Mouse (Mus musculus) B cell, adult 2 months (primary cell): ENCODE measurements around the gene Csk.
A peak's percentile ranks its signal among the peaks of the same experiment; 100 is the strongest.

Source experiments
- DNase-seq, 2 experiments: peaks; one replicate each; pipeline ENCODE4 v3.0.0; 2022

The Csk gene

GRCm38 (mm10) chr9:57653283-57653682 is at the start of gene Csk:
TSS of gene Csk (minus strand) at chr9:57653631.
- peak in 1 of 2 experiments; percentile 22 for DNase-seq

GRCm38 (mm10) chr9:57698466-57699150 is 45.2 kb upstream of the Csk start:
- DNase-seq, result no peak

GRCm38 (mm10) chr9:57697380-57697779 is 43.9 kb upstream of the Csk start:
- no peak for DNase-seq

GRCm38 (mm10) chr9:57696380-57697285 is 43.2 kb upstream of the Csk start:
- peak; percentile 11 to 19 for DNase-seq

GRCm38 (mm10) chr9:57694108-57694507 is 40.7 kb upstream of the Csk start:
- DNase-seq, result no peak

GRCm38 (mm10) chr9:57688606-57689005 is 35.2 kb upstream of the Csk start:
- no peak for DNase-seq

- peak; percentile 50 to 59 for DNase-seq
Measured at GRCm38 (mm10) chr9:57688158-57688557, 34.7 kb upstream of the Csk start.

- no peak for DNase-seq
Measured at GRCm38 (mm10) chr9:57687751-57688150, 34.3 kb upstream of the Csk start, which contains the start of gene Cyp1a1. TSS of gene Cyp1a1 (plus strand) at chr9:57687928.

GRCm38 (mm10) chr9:57686011-57686410 is 32.6 kb upstream of the Csk start:
- no peak for DNase-seq

GRCm38 (mm10) chr9:57683520-57683919 is 30.1 kb upstream of the Csk start, which contains the start of gene Cyp1a2:
TSS of gene Cyp1a2 (minus strand) at chr9:57683703.
- DNase-seq, result no peak

GRCm38 (mm10) chr9:57681411-57681810 is 28.0 kb upstream of the Csk start:
- no peak for DNase-seq

GRCm38 (mm10) chr9:57671500-57671899 is 18.1 kb upstream of the Csk start:
- DNase-seq, result no peak

GRCm38 (mm10) chr9:57671037-57671436 is 17.6 kb upstream of the Csk start:
- no peak for DNase-seq

- DNase-seq, result no peak
Measured at GRCm38 (mm10) chr9:57669566-57669965, 16.1 kb upstream of the Csk start.

GRCm38 (mm10) chr9:57668277-57668676 is 14.8 kb upstream of the Csk start:
- DNase-seq, result no peak

- DNase-seq, result no peak
Measured at GRCm38 (mm10) chr9:57667817-57668216, 14.4 kb upstream of the Csk start.

- DNase-seq, result no peak
Measured at GRCm38 (mm10) chr9:57667136-57667535, 13.7 kb upstream of the Csk start.

GRCm38 (mm10) chr9:57666536-57666935 is 13.1 kb upstream of the Csk start:
- DNase-seq, result no peak

- DNase-seq, result no peak
Measured at GRCm38 (mm10) chr9:57664616-57665015, 11.2 kb upstream of the Csk start.

- no peak for DNase-seq
Measured at GRCm38 (mm10) chr9:57661552-57661951, 8.1 kb upstream of the Csk start.

- DNase-seq, result no peak
Measured at GRCm38 (mm10) chr9:57660501-57660900, 7.1 kb upstream of the Csk start.

GRCm38 (mm10) chr9:57659774-57660173 is 6.3 kb upstream of the Csk start:
- peak; percentile 76 to 81 for DNase-seq

- DNase-seq, result peak in 1 of 2 experiments; percentile 24
Measured at GRCm38 (mm10) chr9:57658970-57659369, 5.5 kb upstream of the Csk start.

GRCm38 (mm10) chr9:57657843-57658242 is 4.4 kb upstream of the Csk start:
- DNase-seq, result no peak
